Mouse (Mus musculus): Measurements from ENCODE around the gene Adgrl2.

GRCm38 (mm10) chr3:148899857-148900256 is 90.5 kb downstream of the Adgrl2 start:
- no peak for TF ChIP-seq EP300 (IDR thresholded peaks at IDR 0.05; ENCODE audit: low read depth)
- TF ChIP-seq CTCF (IDR thresholded peaks at IDR 0.05; ENCODE audit: low read depth), result no peak
